Mouse (Mus musculus): ENCODE measurements around the gene Tex2. TPM values are rescaled to one million over a fixed set of nuclear protein-coding genes. Genes with fewer than 3 reads are reported as not detected.
A peak's percentile ranks its signal among the peaks of the same experiment; 100 is the strongest.

Tex2 gene
- polyA plus RNA-seq, 1 experiment from 2014 or later, result 9.2 TPM

DNA sequence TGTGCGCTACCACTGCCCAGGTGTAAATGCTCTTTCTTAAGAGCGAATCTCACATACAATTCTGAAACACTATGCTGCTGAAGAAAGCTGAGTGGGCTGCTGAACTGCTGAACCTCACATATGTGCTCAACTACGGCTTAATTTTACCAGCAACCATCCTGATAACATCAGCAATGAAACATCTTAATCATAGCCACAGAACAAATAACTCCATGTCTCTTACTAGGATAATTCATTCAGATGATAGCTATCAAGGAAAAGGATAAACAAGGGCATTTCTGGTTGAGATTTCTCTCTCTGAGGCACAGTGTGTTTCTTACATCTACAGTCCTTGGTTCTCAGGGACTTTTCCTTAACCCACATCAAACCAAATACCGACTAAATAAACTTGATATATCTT is 128.3 kb downstream of the Tex2 start:
- 83% methylated on average over 4 of the region's 4 CpGs for WGBS (ENCODE audit: insufficient replicate concordance)
- Histone ChIP-seq H3K4me1 (replicated peaks) (peaks cover 48% of the 10 kb centered on the region), H3K9me3 (replicated peaks) (no peaks in the 10 kb centered on the region), H3K27me3 (no peaks in the 10 kb centered on the region), H3K4me2 (no peak overlapping the region), H3K36me3 (replicated peaks) (no peaks in the 10 kb centered on the region), H3K9ac (no peak overlapping the region), H3K4me3 (replicated peaks) (no peak overlapping the region), H3K27ac (replicated peaks) (no peak overlapping the region)
- ATAC-seq (ENCODE audit: insufficient read depth), result no peak

- Histone ChIP-seq H3K27ac (replicated peaks) (no peak overlapping the region), H3K4me2 (no peak overlapping the region), H3K4me3 (replicated peaks) (no peak overlapping the region), H3K9me3 (replicated peaks) (no peaks in the 10 kb centered on the region), H3K9ac (no peak overlapping the region), H3K4me1 (replicated peaks) (peaks cover 48% of the 10 kb centered on the region), H3K27me3 (no peaks in the 10 kb centered on the region), H3K36me3 (replicated peaks) (no peaks in the 10 kb centered on the region)
- ATAC-seq (ENCODE audit: insufficient read depth), result no peak
- 55% methylated on average over 8 of the region's 8 CpGs for WGBS (ENCODE audit: insufficient replicate concordance)
These were observed 130.4 kb downstream of the Tex2 start for GRCm38 (mm10) chr11:106482867-106483266.

GRCm38 (mm10) chr11:106481651-106482050 is 131.6 kb downstream of the Tex2 start:
- Histone ChIP-seq H3K4me1 (replicated peaks) (peaks cover 46% of the 10 kb centered on the region), H3K4me2 (no peak overlapping the region), H3K27ac (replicated peaks) (no peak overlapping the region), H3K9ac (no peak overlapping the region), H3K4me3 (replicated peaks) (no peak overlapping the region), H3K9me3 (replicated peaks) (no peaks in the 10 kb centered on the region), H3K36me3 (replicated peaks) (no peaks in the 10 kb centered on the region), H3K27me3 (no peaks in the 10 kb centered on the region)
- no peak for ATAC-seq (ENCODE audit: insufficient read depth)
- WGBS (ENCODE audit: insufficient replicate concordance), result 10% methylated on average over 4 of the region's 4 CpGs

DNA sequence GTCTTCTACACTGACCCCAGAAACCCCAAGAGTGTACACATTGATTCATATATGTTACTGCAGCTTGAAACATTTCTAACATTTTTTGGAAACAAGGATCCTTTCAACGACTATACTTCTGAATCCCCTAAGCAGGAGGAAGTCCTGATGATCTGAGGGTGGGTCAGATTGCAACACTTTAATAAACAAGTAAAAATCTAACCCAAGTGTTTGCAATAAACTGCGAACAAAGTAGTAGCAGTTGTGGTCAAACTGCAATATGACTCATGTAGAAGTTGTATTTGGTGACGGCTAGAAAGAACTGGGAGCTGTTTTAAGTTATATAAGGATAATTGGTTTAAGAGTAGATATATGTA is 132.7 kb downstream of the Tex2 start:
- Histone ChIP-seq H3K9ac (no peak overlapping the region), H3K4me2 (no peak overlapping the region), H3K9me3 (replicated peaks) (no peaks in the 10 kb centered on the region), H3K4me3 (replicated peaks) (no peak overlapping the region), H3K27me3 (no peaks in the 10 kb centered on the region), H3K27ac (replicated peaks) (no peak overlapping the region), H3K4me1 (replicated peaks) (peaks cover 41% of the 10 kb centered on the region), H3K36me3 (replicated peaks) (no peaks in the 10 kb centered on the region)
- no peak for ATAC-seq (ENCODE audit: insufficient read depth)
- 41% methylated on average over 3 of the region's 3 CpGs for WGBS (ENCODE audit: insufficient replicate concordance)

- 56% methylated on average over 9 of the region's 9 CpGs for WGBS (ENCODE audit: insufficient replicate concordance)
- ATAC-seq (ENCODE audit: insufficient read depth), result 0 out of 2 replicates have a peak, but pooled peaks have one; percentile 40
- no peak overlapping the region for H3K4me2 ChIP-seq
These were observed 133.3 kb downstream of the Tex2 start for GRCm38 (mm10) chr11:106479619-106480529.

DNA sequence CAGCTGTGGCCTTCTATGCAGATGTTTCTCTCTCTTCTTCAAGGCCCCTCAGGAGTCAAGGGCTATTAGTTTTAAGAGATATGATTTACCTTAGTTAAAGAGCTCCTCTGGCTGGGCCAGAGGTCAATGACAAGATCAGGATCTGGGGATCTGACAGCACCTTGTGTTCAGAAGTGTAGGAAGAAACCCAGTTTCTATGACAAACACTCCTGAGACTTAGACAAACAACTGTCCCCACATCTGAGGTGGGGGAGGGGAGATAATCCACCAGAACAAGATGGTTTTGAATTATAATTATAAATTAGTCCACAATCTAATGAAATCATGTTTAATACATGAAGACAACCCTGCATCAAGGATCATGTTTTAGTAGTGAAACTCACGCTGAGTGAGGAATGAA is 134.5 kb downstream of the Tex2 start:
- Histone ChIP-seq H3K9me3 (replicated peaks) (no peaks in the 10 kb centered on the region), H3K36me3 (replicated peaks) (no peaks in the 10 kb centered on the region), H3K4me3 (replicated peaks) (no peak overlapping the region), H3K4me2 (no peak overlapping the region), H3K27me3 (no peaks in the 10 kb centered on the region), H3K9ac (no peak overlapping the region), H3K4me1 (replicated peaks) (peaks cover 47% of the 10 kb centered on the region), H3K27ac (replicated peaks) (no peak overlapping the region)
- no peak for ATAC-seq (ENCODE audit: insufficient read depth)
- WGBS (ENCODE audit: insufficient replicate concordance), result 61% methylated on average over 1 of the region's 1 CpGs

More at GRCm38 (mm10) chr11:106479619-106480529, 133.3 kb downstream of the Tex2 start:
- peak overlapping the region; percentile 29; the same call in 1 of the 2 replicates for H3K27ac ChIP-seq (replicated peaks)
- peaks cover 43% of the 10 kb centered on the region for H3K4me1 ChIP-seq (replicated peaks)
- no peaks in the 10 kb centered on the region for H3K27me3 ChIP-seq
- H3K9ac ChIP-seq, result no peak overlapping the region
- H3K36me3 ChIP-seq (replicated peaks), result no peaks in the 10 kb centered on the region
- H3K4me3 ChIP-seq (replicated peaks), result no peak overlapping the region
- H3K9me3 ChIP-seq (replicated peaks), result no peaks in the 10 kb centered on the region

DNA sequence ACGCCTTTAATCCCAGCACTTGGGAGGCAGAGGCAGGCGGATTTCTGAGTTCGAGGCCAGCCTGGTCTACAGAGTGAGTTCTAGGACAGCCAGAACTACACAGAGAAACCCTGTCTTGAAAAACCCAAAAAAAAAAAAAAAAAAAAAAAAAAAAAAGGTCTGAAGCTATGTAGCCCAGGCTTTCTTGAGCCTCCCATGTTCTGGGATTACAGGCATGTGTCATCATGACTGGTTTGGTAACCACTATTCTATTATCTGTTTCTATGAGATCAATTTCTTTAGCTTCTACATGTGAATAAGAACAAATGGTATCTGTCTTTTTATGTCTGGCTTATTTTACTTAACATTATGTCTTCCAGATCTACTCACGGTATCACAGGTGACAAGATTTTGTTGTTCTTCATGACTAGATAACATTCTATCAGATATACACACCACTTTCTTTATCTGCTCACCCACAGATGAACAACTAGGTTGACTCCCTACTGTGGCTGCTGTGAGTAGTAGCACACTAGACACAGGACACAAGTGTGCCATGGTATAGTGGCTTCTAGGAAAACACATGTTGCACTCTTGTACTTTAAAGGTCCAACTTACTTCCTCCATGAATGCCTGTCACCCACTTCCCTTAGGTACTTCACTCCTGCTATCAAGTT is 135.6 kb downstream of the Tex2 start:
- Histone ChIP-seq H3K27ac (replicated peaks) (no peak overlapping the region), H3K4me3 (replicated peaks) (no peak overlapping the region)
- 59% methylated on average over 4 of the region's 4 CpGs for WGBS (ENCODE audit: insufficient replicate concordance)

GRCm38 (mm10) chr11:106475309-106475708 is 137.9 kb downstream of the Tex2 start:
- Histone ChIP-seq H3K4me1 (replicated peaks) (peaks cover 54% of the 10 kb centered on the region), H3K9me3 (replicated peaks) (no peaks in the 10 kb centered on the region), H3K27me3 (no peaks in the 10 kb centered on the region), H3K27ac (replicated peaks) (no peak overlapping the region), H3K4me2 (no peak overlapping the region), H3K9ac (no peak overlapping the region), H3K4me3 (replicated peaks) (no peak overlapping the region), H3K36me3 (replicated peaks) (no peaks in the 10 kb centered on the region)
- 39% methylated on average over 1 of the region's 1 CpGs for WGBS (ENCODE audit: insufficient replicate concordance)
- ATAC-seq (ENCODE audit: insufficient read depth), result no peak

More for the DNA sequence above, 135.6 kb downstream of the Tex2 start:
- H3K9me3 ChIP-seq (replicated peaks), result no peaks in the 10 kb centered on the region
- H3K4me1 ChIP-seq (replicated peaks), result peaks cover 44% of the 10 kb centered on the region
- H3K36me3 ChIP-seq (replicated peaks), result no peaks in the 10 kb centered on the region
- H3K27me3 ChIP-seq, result no peaks in the 10 kb centered on the region
- no peak for ATAC-seq (ENCODE audit: insufficient read depth)
- no peak overlapping the region for H3K9ac ChIP-seq
- H3K4me2 ChIP-seq, result no peak overlapping the region

DNA sequence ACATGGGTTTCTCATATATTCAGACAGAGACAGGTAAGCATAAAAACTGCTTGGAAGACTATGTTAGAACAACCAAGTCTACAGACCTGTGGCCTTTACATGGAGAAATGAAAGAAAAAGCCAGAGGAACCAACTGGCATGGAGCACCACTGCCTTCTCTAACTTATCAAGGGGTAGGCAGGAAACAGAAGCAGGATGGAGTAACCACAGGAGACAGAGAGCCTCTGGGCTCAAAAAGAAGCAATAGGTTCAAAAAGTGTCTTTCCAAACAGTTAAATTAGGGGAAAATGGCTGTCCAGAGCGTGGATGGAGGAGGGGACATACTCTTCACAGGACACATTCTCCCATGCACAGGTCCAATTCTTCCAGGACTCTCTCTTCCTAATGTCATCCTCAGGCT is 141.6 kb downstream of the Tex2 start:
- Histone ChIP-seq H3K4me3 (replicated peaks) (no peak overlapping the region), H3K9ac (no peak overlapping the region), H3K27ac (replicated peaks) (no peak overlapping the region), H3K9me3 (replicated peaks) (no peaks in the 10 kb centered on the region), H3K4me2 (no peak overlapping the region), H3K27me3 (no peaks in the 10 kb centered on the region), H3K36me3 (replicated peaks) (no peaks in the 10 kb centered on the region), H3K4me1 (replicated peaks) (peaks cover 54% of the 10 kb centered on the region)
- ATAC-seq (ENCODE audit: insufficient read depth), result no peak
- WGBS (ENCODE audit: insufficient replicate concordance), result 25% methylated on average over 1 of the region's 1 CpGs

DNA sequence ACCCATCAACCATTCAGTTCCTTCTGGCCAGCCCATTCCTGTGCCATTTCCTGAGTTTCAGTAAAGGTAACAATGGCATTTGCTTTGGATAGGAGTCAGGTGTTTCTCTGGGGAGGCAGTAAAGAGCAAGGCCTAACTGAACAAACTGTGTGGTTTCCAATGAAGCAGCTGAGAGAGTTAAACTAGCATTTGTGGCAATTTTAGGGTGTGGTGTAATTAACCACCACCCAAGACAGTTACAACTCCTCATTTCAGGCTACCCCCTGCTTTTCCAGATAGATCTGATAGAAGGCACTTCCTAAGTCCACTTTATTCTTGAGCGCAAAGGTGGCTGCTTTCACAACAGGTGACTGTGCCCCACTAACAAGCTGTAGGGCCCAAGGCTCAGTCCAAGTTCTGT is 144.7 kb downstream of the Tex2 start:
- Histone ChIP-seq H3K4me2 (no peak overlapping the region), H3K4me1 (replicated peaks) (peaks cover 62% of the 10 kb centered on the region)
- ATAC-seq (ENCODE audit: insufficient read depth), result no peak

DNA sequence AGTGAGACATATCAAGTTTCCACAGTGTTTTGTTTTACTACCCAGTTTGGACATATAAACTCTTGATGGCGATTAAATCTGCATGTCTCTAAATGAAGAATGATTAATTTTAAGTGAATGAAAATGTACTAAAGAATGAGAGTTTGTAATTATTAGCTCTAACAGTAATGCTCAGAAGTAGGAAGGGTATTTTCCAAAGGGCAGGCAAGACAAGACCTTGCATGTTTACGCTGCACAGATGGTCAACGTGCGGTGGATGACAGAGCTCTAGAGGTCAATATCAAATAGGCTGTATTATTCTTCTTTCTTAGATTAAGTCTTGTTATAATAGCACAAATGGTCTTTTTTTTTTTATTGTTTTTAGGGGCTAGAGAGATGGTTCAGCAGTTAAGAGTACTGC is 147.3 kb downstream of the Tex2 start:
- Histone ChIP-seq H3K9ac (no peak overlapping the region), H3K4me3 (replicated peaks) (no peak overlapping the region), H3K27me3 (no peaks in the 10 kb centered on the region), H3K27ac (replicated peaks) (no peak overlapping the region), H3K4me1 (replicated peaks) (peaks cover 67% of the 10 kb centered on the region), H3K4me2 (no peak overlapping the region), H3K9me3 (replicated peaks) (no peaks in the 10 kb centered on the region), H3K36me3 (replicated peaks) (no peaks in the 10 kb centered on the region)
- ATAC-seq (ENCODE audit: insufficient read depth), result no peak
- WGBS (ENCODE audit: insufficient replicate concordance), result 85% methylated on average over 4 of the region's 4 CpGs

More for the DNA sequence above, 144.7 kb downstream of the Tex2 start:
- H3K27me3 ChIP-seq, result no peaks in the 10 kb centered on the region
- H3K36me3 ChIP-seq (replicated peaks), result no peaks in the 10 kb centered on the region
- WGBS (ENCODE audit: insufficient replicate concordance), result 25% methylated on average over 1 of the region's 1 CpGs
- no peak overlapping the region for H3K27ac ChIP-seq (replicated peaks)
- no peaks in the 10 kb centered on the region for H3K9me3 ChIP-seq (replicated peaks)
- H3K4me3 ChIP-seq (replicated peaks), result no peak overlapping the region
- no peak overlapping the region for H3K9ac ChIP-seq

Data from liver, embryonic 15.5 days (tissue).